Mouse (Mus musculus): ENCODE results near the gene Tm7sf3. TPM values are rescaled to one million over a fixed set of nuclear protein-coding genes. Genes with fewer than 3 reads are reported as not detected.
A peak's percentile ranks its signal among the peaks of the same experiment; 100 is the strongest.

Gene Tm7sf3
- polyA plus RNA-seq, 1 experiment from 2014 or later = 54.8 TPM

- DNase-seq (ENCODE audit: low read depth, low spot score) (no peak), ATAC-seq (no peak)
- POLR2A ChIA-PET = no interaction called here
- H3K27me3 ChIP-seq = no peaks in the 10 kb centered on the region
- in situ Hi-C loops (cut with MboI; ENCODE audit: low pct_unique_long_range_greater_than_20kb) = no loop called here
- no peak for TF ChIP-seq CTCF (IDR thresholded peaks at IDR 0.05)
- CTCF ChIA-PET = no interaction called here
Measured at GRCm38 (mm10) chr6:146613907-146614306, 28.7 kb downstream of the Tm7sf3 start.

GRCm38 (mm10) chr6:146612736-146613135 is 29.9 kb downstream of the Tm7sf3 start:
- no peak for ATAC-seq
- TF ChIP-seq CTCF (IDR thresholded peaks at IDR 0.05) = no peak
- in situ Hi-C loops (cut with MboI; ENCODE audit: low pct_unique_long_range_greater_than_20kb) = no loop called here
- POLR2A ChIA-PET = interaction anchor here (0.9 kb wide), 1 partner anchor 13 kb away, joined by 3 read pairs; no protein-coding TSS in a partner anchor
- H3K27me3 ChIP-seq = no peaks in the 10 kb centered on the region
- CTCF ChIA-PET = interaction anchor here (1.5 kb wide), 1 partner anchor 10 kb away, joined by 4 read pairs; no protein-coding TSS in a partner anchor
- DNase-seq (ENCODE audit: low read depth, low spot score) = no peak

GRCm38 (mm10) chr6:146611897-146612296 is 30.7 kb downstream of the Tm7sf3 start:
- TF ChIP-seq CTCF (IDR thresholded peaks at IDR 0.05) = no peak
- ChIA-PET CTCF (interaction anchor here (1.5 kb wide), 1 partner anchor 9 kb away, joined by 4 read pairs; no protein-coding TSS in a partner anchor), POLR2A (interaction anchor here (0.7 kb wide), 1 partner anchor 15 kb away, joined by 3 read pairs; no protein-coding TSS in a partner anchor)
- no peaks in the 10 kb centered on the region for H3K27me3 ChIP-seq
- DNase-seq (ENCODE audit: low read depth, low spot score) (no peak), ATAC-seq (no peak)
- in situ Hi-C loops (cut with MboI; ENCODE audit: low pct_unique_long_range_greater_than_20kb) = no loop called here

- no peaks in the 10 kb centered on the region for H3K27me3 ChIP-seq
- CTCF ChIA-PET = no interaction called here
- in situ Hi-C loops (cut with MboI; ENCODE audit: low pct_unique_long_range_greater_than_20kb) = no loop called here
- no peak for DNase-seq (ENCODE audit: low read depth, low spot score)
- no peak for ATAC-seq
- POLR2A ChIA-PET = no interaction called here
- no peak for TF ChIP-seq CTCF (IDR thresholded peaks at IDR 0.05)
Measured at GRCm38 (mm10) chr6:146611385-146611784, 31.2 kb downstream of the Tm7sf3 start.

- POLR2A ChIA-PET = no interaction called here
- H3K27me3 ChIP-seq = no peaks in the 10 kb centered on the region
- in situ Hi-C loops (cut with MboI; ENCODE audit: low pct_unique_long_range_greater_than_20kb) = no loop called here
- CTCF ChIA-PET = no interaction called here
- no peak for ATAC-seq
- DNase-seq (ENCODE audit: low read depth, low spot score) = no peak
- TF ChIP-seq CTCF (IDR thresholded peaks at IDR 0.05) = no peak
Measured at GRCm38 (mm10) chr6:146603651-146604050, 39.0 kb downstream of the Tm7sf3 start.

GRCm38 (mm10) chr6:146602601-146603000 is 40.0 kb downstream of the Tm7sf3 start:
- POLR2A ChIA-PET = interaction anchor here (0.6 kb wide), 1 partner anchor 194 kb away, joined by 4 read pairs; no protein-coding TSS in a partner anchor
- no peaks in the 10 kb centered on the region for H3K27me3 ChIP-seq
- CTCF ChIA-PET = interaction anchor here (1.1 kb wide), 1 partner anchor 10 kb away, joined by 4 read pairs; no protein-coding TSS in a partner anchor
- no peak for TF ChIP-seq CTCF (IDR thresholded peaks at IDR 0.05)
- DNase-seq (ENCODE audit: low read depth, low spot score) (no peak), ATAC-seq (no peak)
- in situ Hi-C loops (cut with MboI; ENCODE audit: low pct_unique_long_range_greater_than_20kb) = no loop called here

GRCm38 (mm10) chr6:146585134-146585533 is 57.5 kb downstream of the Tm7sf3 start:
- ATAC-seq (no peak), DNase-seq (ENCODE audit: low read depth, low spot score) (no peak)
- no peaks in the 10 kb centered on the region for H3K27me3 ChIP-seq
- no peak for TF ChIP-seq CTCF (IDR thresholded peaks at IDR 0.05)
- POLR2A ChIA-PET = no interaction called here
- CTCF ChIA-PET = interaction anchor here (1.6 kb wide), 1 partner anchor 14 kb away, joined by 3 read pairs; no protein-coding TSS in a partner anchor
- in situ Hi-C loops (cut with MboI; ENCODE audit: low pct_unique_long_range_greater_than_20kb) = no loop called here

GRCm38 (mm10) chr6:146583366-146584046 is 59.1 kb downstream of the Tm7sf3 start:
- in situ Hi-C loops (cut with MboI; ENCODE audit: low pct_unique_long_range_greater_than_20kb) = no loop called here
- POLR2A ChIA-PET = no interaction called here
- DNase-seq (ENCODE audit: low read depth, low spot score) (no peak), ATAC-seq (no peak)
- CTCF ChIA-PET = interaction anchor here (1.6 kb wide), 1 partner anchor 16 kb away, joined by 3 read pairs; no protein-coding TSS in a partner anchor
- TF ChIP-seq CTCF (IDR thresholded peaks at IDR 0.05) = no peak
- H3K27me3 ChIP-seq = no peaks in the 10 kb centered on the region

- no peak for DNase-seq (ENCODE audit: low read depth, low spot score)
- H3K27me3 ChIP-seq = no peaks in the 10 kb centered on the region
- no peak for ATAC-seq
- ChIA-PET CTCF (interaction anchor here (1.1 kb wide), 1 partner anchor 170 kb away, joined by 3 read pairs; no protein-coding TSS in a partner anchor), POLR2A (no interaction called here)
- no peak for TF ChIP-seq CTCF (IDR thresholded peaks at IDR 0.05)
- in situ Hi-C loops (cut with MboI; ENCODE audit: low pct_unique_long_range_greater_than_20kb) = no loop called here
Measured at GRCm38 (mm10) chr6:146580381-146580926, 62.2 kb downstream of the Tm7sf3 start.

- ATAC-seq (no peak), DNase-seq (ENCODE audit: low read depth, low spot score) (no peak)
- CTCF ChIA-PET = no interaction called here
- in situ Hi-C loops (cut with MboI; ENCODE audit: low pct_unique_long_range_greater_than_20kb) = no loop called here
- TF ChIP-seq CTCF (IDR thresholded peaks at IDR 0.05) = no peak
- POLR2A ChIA-PET = interaction anchor here (1.2 kb wide), 1 partner anchor 21 kb away, joined by 3 read pairs; no protein-coding TSS in a partner anchor
- H3K27me3 ChIP-seq = no peaks in the 10 kb centered on the region
Measured at GRCm38 (mm10) chr6:146578586-146578985, 64.0 kb downstream of the Tm7sf3 start.

GRCm38 (mm10) chr6:146578111-146578531 is 64.5 kb downstream of the Tm7sf3 start:
- no peak for TF ChIP-seq CTCF (IDR thresholded peaks at IDR 0.05)
- POLR2A ChIA-PET = interaction anchor here (0.5 to 1.2 kb wide), 2 partner anchors 22 to 1521 kb away, joined by 3 read pairs; no protein-coding TSS in a partner anchor
- ATAC-seq (peak; percentile 45), DNase-seq (ENCODE audit: low read depth, low spot score) (no peak)
- H3K27me3 ChIP-seq = no peaks in the 10 kb centered on the region
- in situ Hi-C loops (cut with MboI; ENCODE audit: low pct_unique_long_range_greater_than_20kb) = no loop called here
- CTCF ChIA-PET = no interaction called here
